Mouse (Mus musculus): ENCODE measurements around the gene Shank2. TPM values are rescaled to one million over a fixed set of nuclear protein-coding genes. Genes with fewer than 3 reads are reported as not detected.

Shank2 gene
- polyA plus RNA-seq, 1 experiment from 2014 or later = 2.1 TPM

DNA sequence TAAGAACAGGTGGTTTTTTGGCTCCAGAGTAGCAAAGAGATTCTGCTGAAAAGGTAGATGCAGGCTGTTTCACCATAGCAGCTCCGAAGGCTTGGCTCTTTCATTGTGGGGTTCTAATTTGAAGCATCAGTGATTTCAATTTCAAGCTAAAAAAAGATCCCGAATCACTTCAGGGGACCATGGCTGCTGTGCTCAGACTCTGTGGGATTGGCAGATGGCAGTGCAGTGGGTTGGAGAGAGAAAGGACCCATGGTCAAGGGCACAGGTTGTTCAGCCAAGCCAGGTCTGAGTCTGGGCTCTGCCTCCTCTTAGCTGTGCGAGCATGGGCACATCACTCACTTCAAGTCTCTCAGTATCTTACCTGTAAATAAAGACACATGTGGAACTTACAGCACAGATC is 291.9 kb downstream of the Shank2 start:
- no peak for DNase-seq (ENCODE audit: low spot score)
- H3K27ac ChIP-seq (ENCODE audit: low read depth, low read length) = no peak overlapping the region
- no peaks in the 10 kb centered on the region for H3K36me3 ChIP-seq (ENCODE audit: control insufficient read depth, insufficient read depth, low read length)
- H3K27me3 ChIP-seq (ENCODE audit: control insufficient read depth, insufficient read depth, low read length) = no peaks in the 10 kb centered on the region
- H3K4me3 ChIP-seq (ENCODE audit: low read depth, low read length) = no peak overlapping the region
- no peak overlapping the region for H3K9ac ChIP-seq (ENCODE audit: low read length)
- ATAC-seq (ENCODE audit: insufficient read depth, low FRiP score, low TSS enrichment) = no peak
- no peaks in the 10 kb centered on the region for H3K9me3 ChIP-seq (ENCODE audit: control insufficient read depth, low read length)
- 87% methylated on average over 3 of the region's 3 CpGs for WGBS
- no peak overlapping the region for H3K4me2 ChIP-seq (ENCODE audit: low read depth)
- no peaks in the 10 kb centered on the region for H3K4me1 ChIP-seq (ENCODE audit: control insufficient read depth, insufficient read depth, low read length)

- no peaks in the 10 kb centered on the region for H3K9me3 ChIP-seq (ENCODE audit: control insufficient read depth, low read length)
- H3K36me3 ChIP-seq (ENCODE audit: control insufficient read depth, insufficient read depth, low read length) = no peaks in the 10 kb centered on the region
- peak; percentile 60 for DNase-seq (ENCODE audit: low spot score)
- WGBS = 47% methylated on average over 13 of the region's 13 CpGs
- no peak overlapping the region for H3K27ac ChIP-seq (ENCODE audit: low read depth, low read length)
- H3K27me3 ChIP-seq (ENCODE audit: control insufficient read depth, insufficient read depth, low read length) = no peaks in the 10 kb centered on the region
- H3K4me2 ChIP-seq (ENCODE audit: low read depth) = no peak overlapping the region
- H3K4me1 ChIP-seq (ENCODE audit: control insufficient read depth, insufficient read depth, low read length) = no peaks in the 10 kb centered on the region
- no peak overlapping the region for H3K4me3 ChIP-seq (ENCODE audit: low read depth, low read length)
- no peak overlapping the region for H3K9ac ChIP-seq (ENCODE audit: low read length)
- ATAC-seq (ENCODE audit: insufficient read depth, low FRiP score, low TSS enrichment) = no peak
These were observed 292.8 kb downstream of the Shank2 start for GRCm38 (mm10) chr7:144294239-144295200.

DNA sequence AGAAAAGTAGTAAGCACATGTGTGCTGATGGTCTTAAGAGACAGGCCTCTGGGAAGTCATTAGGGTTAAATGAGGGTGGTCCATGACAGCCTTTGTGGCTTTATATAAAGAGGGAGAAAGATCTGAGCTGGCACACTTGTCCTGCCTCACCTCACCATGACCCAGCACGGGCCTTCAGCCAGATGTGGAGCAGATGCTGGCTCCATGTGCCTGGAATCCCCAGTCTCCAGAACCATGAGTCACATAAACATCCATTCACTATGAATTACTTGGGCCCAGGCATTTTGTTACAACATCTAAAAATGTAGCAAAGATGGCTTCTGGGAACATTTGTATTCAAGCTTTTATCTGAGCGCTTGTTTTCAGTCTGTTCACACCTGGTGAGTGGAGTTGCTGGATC is 297.6 kb downstream of the Shank2 start:
- Histone ChIP-seq H3K27me3 (ENCODE audit: control insufficient read depth, insufficient read depth, low read length) (no peaks in the 10 kb centered on the region), H3K36me3 (ENCODE audit: control insufficient read depth, insufficient read depth, low read length) (no peaks in the 10 kb centered on the region), H3K4me2 (ENCODE audit: low read depth) (no peak overlapping the region), H3K4me3 (ENCODE audit: low read depth, low read length) (no peak overlapping the region), H3K27ac (ENCODE audit: low read depth, low read length) (no peak overlapping the region), H3K9ac (ENCODE audit: low read length) (no peak overlapping the region), H3K9me3 (ENCODE audit: control insufficient read depth, low read length) (no peaks in the 10 kb centered on the region), H3K4me1 (ENCODE audit: control insufficient read depth, insufficient read depth, low read length) (no peaks in the 10 kb centered on the region)
- DNase-seq (ENCODE audit: low spot score) = no peak
- ATAC-seq (ENCODE audit: insufficient read depth, low FRiP score, low TSS enrichment) = no peak
- WGBS = 84% methylated on average over 2 of the region's 2 CpGs

DNA sequence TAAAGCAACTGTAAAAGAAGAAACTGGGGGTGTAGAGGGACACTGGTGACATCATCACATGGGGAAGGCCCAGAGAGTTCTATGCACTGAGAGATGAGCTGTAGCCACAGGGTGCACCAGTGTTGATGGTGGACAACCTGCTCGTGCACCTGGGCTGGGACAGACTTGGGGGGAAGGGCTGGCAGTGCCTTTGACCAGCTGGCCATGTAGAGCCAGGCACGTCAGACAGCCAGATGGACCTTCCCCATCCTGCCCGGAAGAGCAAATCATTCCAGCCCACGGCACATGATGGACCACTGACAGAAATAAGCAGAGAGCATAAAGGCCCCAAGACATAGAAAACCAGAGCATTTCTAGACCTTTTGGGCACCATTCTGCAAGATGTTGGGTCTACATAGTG is 299.9 kb downstream of the Shank2 start:
- H3K9me3 ChIP-seq (ENCODE audit: control insufficient read depth, low read length) = no peaks in the 10 kb centered on the region
- H3K27me3 ChIP-seq (ENCODE audit: control insufficient read depth, insufficient read depth, low read length) = no peaks in the 10 kb centered on the region
- WGBS = 79% methylated on average over 4 of the region's 4 CpGs
- DNase-seq (ENCODE audit: low spot score) (no peak), ATAC-seq (ENCODE audit: insufficient read depth, low FRiP score, low TSS enrichment) (no peak)
- H3K9ac ChIP-seq (ENCODE audit: low read length) = no peak overlapping the region
- no peak overlapping the region for H3K4me2 ChIP-seq (ENCODE audit: low read depth)
- H3K36me3 ChIP-seq (ENCODE audit: control insufficient read depth, insufficient read depth, low read length) = no peaks in the 10 kb centered on the region
- H3K4me1 ChIP-seq (ENCODE audit: control insufficient read depth, insufficient read depth, low read length) = no peaks in the 10 kb centered on the region
- no peak overlapping the region for H3K27ac ChIP-seq (ENCODE audit: low read depth, low read length)
- no peak overlapping the region for H3K4me3 ChIP-seq (ENCODE audit: low read depth, low read length)

GRCm38 (mm10) chr7:144302498-144302897 is 300.8 kb downstream of the Shank2 start:
- ATAC-seq (ENCODE audit: insufficient read depth, low FRiP score, low TSS enrichment) (no peak), DNase-seq (ENCODE audit: low spot score) (no peak)
- no peaks in the 10 kb centered on the region for H3K4me1 ChIP-seq (ENCODE audit: control insufficient read depth, insufficient read depth, low read length)
- no peaks in the 10 kb centered on the region for H3K9me3 ChIP-seq (ENCODE audit: control insufficient read depth, low read length)
- no peak overlapping the region for H3K27ac ChIP-seq (ENCODE audit: low read depth, low read length)
- H3K36me3 ChIP-seq (ENCODE audit: control insufficient read depth, insufficient read depth, low read length) = no peaks in the 10 kb centered on the region
- no peak overlapping the region for H3K4me3 ChIP-seq (ENCODE audit: low read depth, low read length)
- H3K4me2 ChIP-seq (ENCODE audit: low read depth) = no peak overlapping the region
- 67% methylated on average over 5 of the region's 5 CpGs for WGBS
- H3K27me3 ChIP-seq (ENCODE audit: control insufficient read depth, insufficient read depth, low read length) = no peaks in the 10 kb centered on the region
- H3K9ac ChIP-seq (ENCODE audit: low read length) = no peak overlapping the region

GRCm38 (mm10) chr7:144307853-144308409 is 306.2 kb downstream of the Shank2 start:
- Histone ChIP-seq H3K4me2 (ENCODE audit: low read depth) (no peak overlapping the region), H3K4me1 (ENCODE audit: control insufficient read depth, insufficient read depth, low read length) (no peaks in the 10 kb centered on the region), H3K9ac (ENCODE audit: low read length) (no peak overlapping the region), H3K4me3 (ENCODE audit: low read depth, low read length) (no peak overlapping the region), H3K36me3 (ENCODE audit: control insufficient read depth, insufficient read depth, low read length) (no peaks in the 10 kb centered on the region), H3K9me3 (ENCODE audit: control insufficient read depth, low read length) (no peaks in the 10 kb centered on the region), H3K27me3 (ENCODE audit: control insufficient read depth, insufficient read depth, low read length) (no peaks in the 10 kb centered on the region), H3K27ac (ENCODE audit: low read depth, low read length) (no peak overlapping the region)
- ATAC-seq (ENCODE audit: insufficient read depth, low FRiP score, low TSS enrichment) = no peak
- 82% methylated on average over 10 of the region's 10 CpGs for WGBS
- no peak for DNase-seq (ENCODE audit: low spot score)

GRCm38 (mm10) chr7:144314438-144315105 is 312.8 kb downstream of the Shank2 start:
- Histone ChIP-seq H3K4me3 (ENCODE audit: low read depth, low read length) (no peak overlapping the region), H3K27ac (ENCODE audit: low read depth, low read length) (no peak overlapping the region), H3K27me3 (ENCODE audit: control insufficient read depth, insufficient read depth, low read length) (no peaks in the 10 kb centered on the region), H3K4me1 (ENCODE audit: control insufficient read depth, insufficient read depth, low read length) (peaks cover 5% of the 10 kb centered on the region), H3K9ac (ENCODE audit: low read length) (no peak overlapping the region), H3K36me3 (ENCODE audit: control insufficient read depth, insufficient read depth, low read length) (no peaks in the 10 kb centered on the region), H3K4me2 (ENCODE audit: low read depth) (no peak overlapping the region), H3K9me3 (ENCODE audit: control insufficient read depth, low read length) (no peaks in the 10 kb centered on the region)
- WGBS = 89% methylated on average over 11 of the region's 11 CpGs
- no peak for ATAC-seq (ENCODE audit: insufficient read depth, low FRiP score, low TSS enrichment)
- DNase-seq (ENCODE audit: low spot score) = no peak

GRCm38 (mm10) chr7:144316224-144316623 is 314.5 kb downstream of the Shank2 start:
- 88% methylated on average over 6 of the region's 6 CpGs for WGBS
- DNase-seq (ENCODE audit: low spot score) (no peak), ATAC-seq (ENCODE audit: insufficient read depth, low FRiP score, low TSS enrichment) (no peak)
- H3K4me2 ChIP-seq (ENCODE audit: low read depth) = no peak overlapping the region
- peaks cover 5% of the 10 kb centered on the region for H3K4me1 ChIP-seq (ENCODE audit: control insufficient read depth, insufficient read depth, low read length)
- no peaks in the 10 kb centered on the region for H3K9me3 ChIP-seq (ENCODE audit: control insufficient read depth, low read length)
- no peak overlapping the region for H3K9ac ChIP-seq (ENCODE audit: low read length)
- H3K4me3 ChIP-seq (ENCODE audit: low read depth, low read length) = no peak overlapping the region
- no peaks in the 10 kb centered on the region for H3K27me3 ChIP-seq (ENCODE audit: control insufficient read depth, insufficient read depth, low read length)
- H3K36me3 ChIP-seq (ENCODE audit: control insufficient read depth, insufficient read depth, low read length) = no peaks in the 10 kb centered on the region
- H3K27ac ChIP-seq (ENCODE audit: low read depth, low read length) = no peak overlapping the region

Data from neural tube, embryonic 11.5 days (tissue).